Mouse (Mus musculus): ENCODE measurements around the gene Dnajc4. TPM values are rescaled to one million over a fixed set of nuclear protein-coding genes. Genes with fewer than 3 reads are reported as not detected.
A peak's percentile ranks its signal among the peaks of the same experiment; 100 is the strongest.

The Dnajc4 gene
- total RNA-seq, 2 experiments from 2014 or later = 2.2 TPM; not detected in 1

GRCm38 (mm10) chr19:6977759-6978638 is 14.4 kb downstream of the Dnajc4 start:
- ATAC-seq (replicated peaks; ENCODE audit: low FRiP score, poor library complexity, severe bottlenecking) = no peak

GRCm38 (mm10) chr19:6975537-6976521 is 16.5 kb downstream of the Dnajc4 start, which contains the start of gene Plcb3:
TSS of gene Plcb3 (minus strand) at chr19:6976470.
- no peak for ATAC-seq (replicated peaks; ENCODE audit: low FRiP score, poor library complexity, severe bottlenecking)

- peak; percentile 69 for ATAC-seq (replicated peaks; ENCODE audit: low FRiP score, poor library complexity, severe bottlenecking)
These were observed 17.9 kb downstream of the Dnajc4 start, which contains the start of gene Ppp1r14b for GRCm38 (mm10) chr19:6974211-6975205. TSS of gene Ppp1r14b (plus strand) at chr19:6974968.

GRCm38 (mm10) chr19:6973581-6974190 is 18.7 kb downstream of the Dnajc4 start:
- no peak for ATAC-seq (replicated peaks; ENCODE audit: low FRiP score, poor library complexity, severe bottlenecking)

GRCm38 (mm10) chr19:6972247-6972917 is 20.0 kb downstream of the Dnajc4 start:
- ATAC-seq (replicated peaks; ENCODE audit: low FRiP score, poor library complexity, severe bottlenecking) = no peak

- no peak for ATAC-seq (replicated peaks; ENCODE audit: low FRiP score, poor library complexity, severe bottlenecking)
These were observed 20.7 kb downstream of the Dnajc4 start for GRCm38 (mm10) chr19:6971644-6972043.

- no peak for ATAC-seq (replicated peaks; ENCODE audit: low FRiP score, poor library complexity, severe bottlenecking)
These were observed 21.8 kb downstream of the Dnajc4 start for GRCm38 (mm10) chr19:6970460-6971085.

GRCm38 (mm10) chr19:6969665-6970381 is 22.5 kb downstream of the Dnajc4 start:
- peak; percentile 61 for ATAC-seq (replicated peaks; ENCODE audit: low FRiP score, poor library complexity, severe bottlenecking)

GRCm38 (mm10) chr19:6969291-6969664 is 23.1 kb downstream of the Dnajc4 start:
- ATAC-seq (replicated peaks; ENCODE audit: low FRiP score, poor library complexity, severe bottlenecking) = no peak

GRCm38 (mm10) chr19:6968491-6969271 is 23.7 kb downstream of the Dnajc4 start:
- ATAC-seq (replicated peaks; ENCODE audit: low FRiP score, poor library complexity, severe bottlenecking) = no peak

- ATAC-seq (replicated peaks; ENCODE audit: low FRiP score, poor library complexity, severe bottlenecking) = no peak
These were observed 35.9 kb downstream of the Dnajc4 start for GRCm38 (mm10) chr19:6956461-6956860.

- ATAC-seq (replicated peaks; ENCODE audit: low FRiP score, poor library complexity, severe bottlenecking) = no peak
These were observed 36.9 kb downstream of the Dnajc4 start for GRCm38 (mm10) chr19:6955424-6955823.

GRCm38 (mm10) chr19:6954046-6954445 is 38.3 kb downstream of the Dnajc4 start:
- ATAC-seq (replicated peaks; ENCODE audit: low FRiP score, poor library complexity, severe bottlenecking) = no peak

- no peak for ATAC-seq (replicated peaks; ENCODE audit: low FRiP score, poor library complexity, severe bottlenecking)
These were observed 39.7 kb downstream of the Dnajc4 start for GRCm38 (mm10) chr19:6952712-6953037.

GRCm38 (mm10) chr19:6951994-6952711 is 40.2 kb downstream of the Dnajc4 start:
- ATAC-seq (replicated peaks; ENCODE audit: low FRiP score, poor library complexity, severe bottlenecking) = peak; percentile 31; the same call in 1 of the 2 replicates
